Comparison of ENCODE assay signal across 8 mouse cellular contexts in genomic region chr16:93615118-93615870, GRCm38 (mm10). TPM values are rescaled to one million over a fixed set of nuclear protein-coding genes. Genes with fewer than 3 reads are reported as not detected.
DNase-seq lines count a peak whose midpoint lies in the region; ATAC-seq lines count a peak whose summit lies in the region.

No protein-coding gene starts in this region.

- no peak overlapping the region for H3K4me3 ChIP-seq in heart, embryonic 11.5 days (ENCODE audit: low read depth, low read length)
- H3K4me3 ChIP-seq in stomach, embryonic 15.5 days (replicated peaks), result no peak overlapping the region

- H3K9me3 ChIP-seq in heart, embryonic 11.5 days (replicated peaks; ENCODE audit: control insufficient read depth, low read length), result no peaks in the 10 kb centered on the region
- H3K9me3 ChIP-seq in stomach, embryonic 15.5 days, result no peaks in the 10 kb centered on the region

- H3K4me1 ChIP-seq in heart, embryonic 11.5 days (ENCODE audit: control insufficient read depth, insufficient read depth, low read length), result no peaks in the 10 kb centered on the region
- no peaks in the 10 kb centered on the region for H3K4me1 ChIP-seq in stomach, embryonic 15.5 days

- H3K27me3 ChIP-seq in heart, embryonic 11.5 days (ENCODE audit: control insufficient read depth, insufficient read depth, low read length), result no peaks in the 10 kb centered on the region
- no peaks in the 10 kb centered on the region for H3K27me3 ChIP-seq in stomach, embryonic 15.5 days (replicated peaks)

- WGBS in heart, embryonic 11.5 days (ENCODE audit: insufficient replicate concordance), result 36% methylated on average over 5 of the region's 5 CpGs
- 24% methylated on average over 5 of the region's 5 CpGs for WGBS in stomach, embryonic 15.5 days

- peak; percentile 92 for DNase-seq in heart, adult 11 months
- DNase-seq in MN1 (ENCODE audit: low spot score), result peak; percentile 9
- peak; percentile 63 for DNase-seq in cerebellum, adult 9-10 months
- peak; percentile 58 for DNase-seq in heart, adult 8-10 months (ENCODE audit: low spot score)
- peak; percentile 56 to 69 for DNase-seq in layer of hippocampus, postnatal 10 days (ENCODE audit: low spot score in 2 of 2)

- H3K9ac ChIP-seq in heart, embryonic 11.5 days (ENCODE audit: low read depth, low read length), result no peak overlapping the region
- no peak overlapping the region for H3K9ac ChIP-seq in stomach, embryonic 15.5 days

- no peak overlapping the region for H3K4me2 ChIP-seq in heart, embryonic 11.5 days
- no peak overlapping the region for H3K4me2 ChIP-seq in stomach, embryonic 15.5 days

- no peak for ATAC-seq in heart, embryonic 11.5 days (replicated peaks; ENCODE audit: insufficient number of reproducible peaks, low FRiP score, low TSS enrichment)
- peak; percentile 98 for ATAC-seq in megakaryocyte progenitor cell, adult 5-6 weeks (replicated peaks; ENCODE audit: poor library complexity)
- peak; percentile 83 for ATAC-seq in stomach, embryonic 15.5 days (ENCODE audit: insufficient read depth, low FRiP score, low read depth)

- no peaks in the 10 kb centered on the region for H3K36me3 ChIP-seq in heart, embryonic 11.5 days (ENCODE audit: control insufficient read depth, insufficient read depth, low read length)
- 0 out of 2 replicates have a peak, but pooled peaks cover 6% of the 10 kb centered on the region for H3K36me3 ChIP-seq in stomach, embryonic 15.5 days

- H3K27ac ChIP-seq in heart, embryonic 11.5 days (ENCODE audit: low read depth, low read length), result no peak overlapping the region
- no peak overlapping the region for H3K27ac ChIP-seq in stomach, embryonic 15.5 days

RNA-seq across cellular contexts. Expression of gene Cbr1, which starts 9.6 kb away (rescaled TPM):
- polyA plus RNA-seq in heart, embryonic 11.5 days (2014; fragmentation: Nextera tagmentation; extraction: Ambion mirVana), result 61.0 and 65.9 TPM in 2 replicates
- total RNA-seq in heart, adult 8-10 months (2022), result 10 to 100 TPM; 35.9 to 39.0 (median 38.0) TPM
- 10 to 100 TPM; 57.8 to 63.5 TPM for total RNA-seq in layer of hippocampus, postnatal 10 days (2021)
- total RNA-seq in megakaryocyte progenitor cell, adult 5-6 weeks (2015), result 20.7 and 27.4 TPM in 2 replicates
- 15.2 and 16.7 TPM in 2 replicates for total RNA-seq in megakaryocyte progenitor cell, adult 5-6 weeks (2017)
- polyA plus RNA-seq in stomach, embryonic 15.5 days (2015; fragmentation: Nextera tagmentation; extraction: Ambion mirVana), result 105 and 114 TPM in 2 replicates

RNA-seq across cellular contexts. Expression of gene Setd4, which starts 11.4 kb away (rescaled TPM):
- polyA plus RNA-seq in heart, embryonic 11.5 days (2014; fragmentation: Nextera tagmentation; extraction: Ambion mirVana), result 6.1 and 6.2 TPM in 2 replicates
- total RNA-seq in heart, adult 8-10 months (2022), result 1 to 10 TPM; 1.3 to 3.3 (median 1.6) TPM
- total RNA-seq in layer of hippocampus, postnatal 10 days (2021), result 10 to 100 TPM in 1 of 2 experiments, 1 to 10 TPM in 1; 8.1 to 10.7 TPM
- total RNA-seq in megakaryocyte progenitor cell, adult 5-6 weeks (2015), result 6.8 and 8.0 TPM in 2 replicates
- total RNA-seq in megakaryocyte progenitor cell, adult 5-6 weeks (2017), result 2.4 and 7.6 TPM in 2 replicates
- polyA plus RNA-seq in stomach, embryonic 15.5 days (2015; fragmentation: Nextera tagmentation; extraction: Ambion mirVana), result 10.4 and 13.8 TPM in 2 replicates

RNA-seq across cellular contexts. Expression of gene Gm5678, which starts 12.6 kb away (rescaled TPM):
- polyA plus RNA-seq in heart, embryonic 11.5 days (2014; fragmentation: Nextera tagmentation; extraction: Ambion mirVana), result not detected in 2 replicates
- total RNA-seq in heart, adult 8-10 months (2022), result 1 to 10 TPM; 1.2 to 2.0 (median 1.5) TPM
- total RNA-seq in layer of hippocampus, postnatal 10 days (2021), result 1 to 10 TPM; 1.6 to 2.2 TPM
- total RNA-seq in megakaryocyte progenitor cell, adult 5-6 weeks (2015), result not detected in 2 replicates
- total RNA-seq in megakaryocyte progenitor cell, adult 5-6 weeks (2017), result not detected in 2 replicates
- 0.19 TPM in 1 of 2 replicates, not detected in the other for polyA plus RNA-seq in stomach, embryonic 15.5 days (2015; fragmentation: Nextera tagmentation; extraction: Ambion mirVana)

Comparison
In these comparisons a context has a peak if more than half of its experiments do, and no peak if none do; other contexts are left out.
1. DNase-seq: peak in every context shown above with its lines; median percentile 92 in heart, adult 11 months; 63 in cerebellum, adult 9-10 months; 62 in layer of hippocampus, postnatal 10 days; 58 in heart, adult 8-10 months; 9 in MN1.